Mouse (Mus musculus) forebrain, embryonic 10.5 days (tissue): ENCODE results near the gene Cdc42bpa. TPM values are rescaled to one million over a fixed set of nuclear protein-coding genes. Genes with fewer than 3 reads are reported as not detected.

Experiments used
- DNase-seq: peaks from one replicate; pipeline ENCODE4 v3.0.0-alpha.2; 2017; ENCODE audit warnings: low spot score; ENCODE audit errors: extremely low spot score
- H3K27ac ChIP-seq: fragments of 300-500 bp; sonication (generic); 2 replicates; pipeline ENCODE4 v1.5.1; 2016; ENCODE audit warnings: mild to moderate bottlenecking
- H3K27me3 ChIP-seq: fragments of 300-500 bp; sonication (generic); 2 replicates; pipeline ENCODE4 v1.6.1; 2016; ENCODE audit warnings: mild to moderate bottlenecking; ENCODE audit not compliant: poor library complexity, severe bottlenecking
- H3K36me3 ChIP-seq: fragments of 300-500 bp; sonication (generic); replicated peaks from 2 replicates; pipeline ENCODE4 v1.6.1; 2016; ENCODE audit warnings: mild to moderate bottlenecking, moderate library complexity
- H3K4me1 ChIP-seq: fragments of 300-500 bp; sonication (generic); 2 replicates; pipeline ENCODE4 v1.6.1; 2016
- H3K4me3 ChIP-seq: fragments of 300-500 bp; sonication (generic); 2 replicates; pipeline ENCODE4 v1.5.1; 2016; ENCODE audit warnings: mild to moderate bottlenecking, moderate library complexity
- H3K9me3 ChIP-seq: fragments of 300-500 bp; sonication (generic); 2 replicates; pipeline ENCODE4 v1.6.1; 2016; ENCODE audit warnings: mild to moderate bottlenecking, moderate library complexity
- WGBS: fragments of 180-500 bp; shearing (Covaris S2); methylation state at CpG from one replicate; pipeline ENCODE4 v1.1.7; 2016; 5-methylcytosine and 5-hydroxymethylcytosine counted together
- polyA plus RNA-seq: library from polyadenylated mRNA; unstranded; fragments of >200 nt; fragmentation: Nextera tagmentation; extraction: Ambion mirVana; gene quantifications from 2 replicates; pipeline ENCODE4 v1.2.1, GENCODE M21; 2016

Cdc42bpa gene
- polyA plus RNA-seq, 1 experiment from 2014 or later, result 12.2 TPM

DNA sequence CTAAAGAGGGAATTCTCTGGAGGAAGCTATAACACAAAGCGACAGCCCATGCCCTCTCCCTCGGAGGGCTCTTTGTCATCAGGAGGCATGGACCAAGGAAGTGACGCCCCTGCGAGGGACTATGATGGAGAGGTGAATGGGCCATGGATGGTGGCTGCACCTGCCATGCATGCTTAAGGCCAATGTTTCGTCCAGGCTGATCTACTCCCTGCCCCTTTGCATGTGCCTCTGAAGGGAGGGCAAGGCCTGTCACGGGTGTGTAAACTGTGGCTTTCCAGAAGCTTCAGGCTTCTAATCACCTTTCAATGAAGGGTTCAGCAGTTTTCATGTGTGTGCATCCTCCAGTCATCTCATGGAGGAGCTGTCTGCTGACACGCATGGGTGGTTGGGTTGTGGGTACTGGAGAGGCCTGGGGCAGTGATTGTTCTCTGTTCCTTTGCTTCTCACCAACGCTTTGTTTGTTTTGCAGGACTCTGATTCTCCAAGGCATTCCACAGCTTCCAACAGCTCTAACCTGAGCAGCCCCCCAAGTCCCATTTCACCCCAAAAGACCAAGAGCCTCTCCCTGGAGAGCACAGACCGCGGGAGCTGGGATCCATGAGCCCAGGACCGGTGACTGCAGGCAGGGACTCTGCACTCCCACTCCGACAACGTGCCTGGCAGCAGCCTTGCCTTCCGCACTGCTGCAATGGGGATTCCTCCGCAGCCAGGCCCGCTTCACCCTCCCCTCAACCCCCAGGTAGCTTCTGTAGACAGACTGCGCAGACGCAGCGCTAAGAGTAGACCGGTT is 201.5 kb downstream of the Cdc42bpa start:
- H3K27me3 ChIP-seq, result no peaks in the 10 kb centered on the region
- 0 out of 2 replicates have a peak, but pooled peaks cover 3% of the 10 kb centered on the region for H3K4me1 ChIP-seq
- peaks cover 33% of the 10 kb centered on the region for H3K36me3 ChIP-seq
- 92% methylated on average over 20 of the region's 20 CpGs for WGBS
- H3K27ac ChIP-seq, result no peak overlapping the region
- H3K4me3 ChIP-seq, result no peak overlapping the region
- no peak for DNase-seq
- H3K9me3 ChIP-seq, result no peaks in the 10 kb centered on the region

DNA sequence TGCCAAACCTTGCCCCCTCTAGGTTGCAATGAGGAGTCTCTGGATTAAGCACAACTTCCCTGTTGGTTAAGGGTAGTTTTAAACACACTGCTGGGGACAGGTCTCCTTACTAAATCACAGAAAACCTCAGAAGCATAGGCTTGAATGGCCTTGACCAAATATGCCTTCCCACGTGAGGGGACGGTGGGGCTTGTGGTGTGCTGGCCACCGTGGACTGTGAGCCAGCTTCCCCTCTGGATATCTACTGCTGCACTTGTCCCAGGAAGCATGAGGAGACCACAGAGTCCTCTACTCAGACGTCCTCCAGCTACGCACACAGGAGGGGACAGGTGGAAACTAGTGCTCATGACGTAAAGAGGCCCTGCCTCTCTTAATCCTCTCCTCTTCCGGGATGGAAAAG is 202.7 kb downstream of the Cdc42bpa start:
- 85% methylated on average over 7 of the region's 7 CpGs for WGBS
- Histone ChIP-seq H3K4me1 (0 out of 2 replicates have a peak, but pooled peaks cover 3% of the 10 kb centered on the region), H3K9me3 (no peaks in the 10 kb centered on the region)

DNA sequence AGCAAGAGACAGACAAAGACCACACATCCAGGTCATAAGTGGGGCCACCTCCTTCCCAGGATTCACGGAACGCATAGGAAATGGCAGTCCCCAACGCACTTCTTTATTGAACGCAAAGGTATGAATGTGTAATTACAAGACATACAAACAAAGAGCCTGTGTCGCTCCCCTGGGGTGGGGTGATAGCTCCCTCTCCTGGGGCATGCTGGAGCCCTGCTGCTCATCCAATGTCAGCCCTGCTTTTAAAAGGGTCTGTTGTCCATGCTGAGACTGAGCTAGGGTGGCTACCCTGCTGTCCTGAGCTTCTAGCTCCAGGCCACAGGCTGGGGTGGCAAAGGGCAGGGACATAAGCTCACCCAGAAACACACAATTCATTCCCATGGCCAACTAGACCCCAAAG is 206.3 kb downstream of the Cdc42bpa start:
- H3K4me1 ChIP-seq, result 0 out of 2 replicates have a peak, but pooled peaks cover 3% of the 10 kb centered on the region
- no peaks in the 10 kb centered on the region for H3K9me3 ChIP-seq
- no peak overlapping the region for H3K27ac ChIP-seq
- WGBS, result 85% methylated on average over 5 of the region's 5 CpGs
- H3K36me3 ChIP-seq, result peaks cover 20% of the 10 kb centered on the region
- H3K4me3 ChIP-seq, result no peak overlapping the region
- no peaks in the 10 kb centered on the region for H3K27me3 ChIP-seq
- DNase-seq, result no peak

More for the DNA sequence above, 202.7 kb downstream of the Cdc42bpa start:
- DNase-seq, result no peak
- H3K27ac ChIP-seq, result no peak overlapping the region
- H3K4me3 ChIP-seq, result no peak overlapping the region
- H3K36me3 ChIP-seq, result peaks cover 33% of the 10 kb centered on the region
- no peaks in the 10 kb centered on the region for H3K27me3 ChIP-seq

DNA sequence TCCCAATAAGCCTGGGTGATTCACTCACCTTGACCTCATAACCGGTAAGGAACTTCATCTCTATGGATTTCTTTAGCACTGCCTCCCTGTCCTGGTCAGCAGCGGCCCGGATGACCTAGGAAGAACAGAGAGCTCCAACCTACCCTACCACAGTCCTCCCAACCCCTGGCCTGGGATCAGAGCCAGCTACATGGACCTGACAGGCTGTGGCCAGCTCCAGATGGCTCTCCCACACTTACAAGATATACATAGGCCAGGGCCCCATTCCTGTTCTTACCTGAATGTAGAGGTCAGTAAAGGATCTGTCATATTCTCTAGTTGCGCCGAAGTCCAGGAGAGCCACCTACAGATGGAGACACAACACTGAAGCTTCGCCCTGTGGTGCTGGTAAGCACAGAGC is 208.0 kb downstream of the Cdc42bpa start:
- no peak for DNase-seq
- Histone ChIP-seq H3K9me3 (no peaks in the 10 kb centered on the region), H3K27me3 (no peaks in the 10 kb centered on the region), H3K4me1 (0 out of 2 replicates have a peak, but pooled peaks cover 3% of the 10 kb centered on the region), H3K36me3 (peaks cover 3% of the 10 kb centered on the region; the same call in 1 of the 2 replicates), H3K4me3 (no peak overlapping the region), H3K27ac (no peak overlapping the region)
- WGBS, result 93% methylated on average over 6 of the region's 6 CpGs

DNA sequence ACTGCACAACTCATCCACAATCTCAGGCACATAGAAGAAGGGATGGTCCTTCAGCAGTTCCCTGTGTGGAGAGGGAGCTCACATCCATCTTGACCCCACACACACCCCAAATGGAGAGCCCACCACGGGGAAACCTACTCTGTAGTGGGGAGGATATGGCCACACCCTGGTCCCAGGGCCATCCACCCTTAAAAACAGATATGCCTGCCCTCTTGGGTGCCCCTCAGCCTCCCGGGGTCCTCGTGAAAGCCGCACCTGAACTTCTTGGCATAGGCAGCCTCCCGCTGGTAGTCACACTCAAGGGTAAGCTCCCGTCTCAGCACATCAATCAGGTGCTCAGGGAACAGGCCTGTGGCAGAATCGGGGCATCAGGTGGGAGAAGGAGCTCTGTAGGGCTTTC is 208.9 kb downstream of the Cdc42bpa start:
- DNase-seq, result no peak
- Histone ChIP-seq H3K9me3 (no peaks in the 10 kb centered on the region), H3K27me3 (no peaks in the 10 kb centered on the region), H3K27ac (no peak overlapping the region), H3K4me3 (no peak overlapping the region), H3K36me3 (no peaks in the 10 kb centered on the region), H3K4me1 (0 out of 2 replicates have a peak, but pooled peaks cover 3% of the 10 kb centered on the region)
- WGBS, result 88% methylated on average over 7 of the region's 7 CpGs

DNA sequence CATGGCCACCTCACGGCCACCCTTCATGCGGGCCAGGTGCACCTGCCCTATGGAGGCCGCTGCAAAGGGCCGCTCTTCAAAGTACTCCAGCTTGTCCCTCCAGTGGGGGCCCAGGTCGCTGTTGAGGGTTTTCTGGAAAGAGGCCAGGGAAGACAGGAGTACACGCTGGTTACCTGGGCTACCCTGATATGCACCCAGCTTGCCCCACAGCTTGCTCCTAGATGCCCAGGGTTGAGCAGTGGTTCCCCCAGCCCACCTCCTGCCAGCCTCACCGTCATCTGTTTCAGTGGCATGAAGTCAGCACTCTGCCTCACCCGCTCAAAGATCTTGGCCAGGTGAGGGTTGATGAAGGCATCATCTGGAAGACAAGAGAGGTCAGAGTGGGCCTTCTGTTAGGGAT is 209.8 kb downstream of the Cdc42bpa start:
- 95% methylated on average over 8 of the region's 8 CpGs for WGBS
- H3K4me3 ChIP-seq, result no peak overlapping the region
- no peak for DNase-seq

DNA sequence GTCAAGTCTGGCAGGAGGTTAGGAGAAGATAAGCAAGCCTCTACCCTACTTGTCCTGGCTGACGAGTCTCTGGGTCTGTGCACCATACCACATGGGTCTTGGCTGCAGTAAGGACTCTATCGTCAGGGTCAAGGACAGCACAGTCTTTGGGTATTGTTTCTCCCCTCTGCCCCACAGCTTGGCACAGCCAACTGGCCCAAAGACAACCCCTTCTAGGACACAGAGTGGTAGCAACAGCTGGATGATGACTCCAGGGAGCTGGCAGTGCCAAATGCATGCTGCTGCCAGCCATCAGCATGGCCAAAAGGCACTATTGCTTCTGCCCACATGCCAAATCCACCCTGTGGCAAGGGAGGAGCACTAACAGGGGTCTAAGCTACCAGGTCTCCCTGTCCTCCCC is 211.6 kb downstream of the Cdc42bpa start:
- Histone ChIP-seq H3K4me3 (no peak overlapping the region), H3K27ac (no peak overlapping the region), H3K9me3 (no peaks in the 10 kb centered on the region), H3K36me3 (no peaks in the 10 kb centered on the region), H3K27me3 (no peaks in the 10 kb centered on the region), H3K4me1 (no peaks in the 10 kb centered on the region)
- 85% methylated on average over 2 of the region's 2 CpGs for WGBS
- DNase-seq, result no peak

More for the DNA sequence above, 209.8 kb downstream of the Cdc42bpa start:
- H3K36me3 ChIP-seq, result no peaks in the 10 kb centered on the region
- H3K4me1 ChIP-seq, result 0 out of 2 replicates have a peak, but pooled peaks cover 3% of the 10 kb centered on the region
- H3K27me3 ChIP-seq, result no peaks in the 10 kb centered on the region
- H3K9me3 ChIP-seq, result no peaks in the 10 kb centered on the region
- no peak overlapping the region for H3K27ac ChIP-seq

DNA sequence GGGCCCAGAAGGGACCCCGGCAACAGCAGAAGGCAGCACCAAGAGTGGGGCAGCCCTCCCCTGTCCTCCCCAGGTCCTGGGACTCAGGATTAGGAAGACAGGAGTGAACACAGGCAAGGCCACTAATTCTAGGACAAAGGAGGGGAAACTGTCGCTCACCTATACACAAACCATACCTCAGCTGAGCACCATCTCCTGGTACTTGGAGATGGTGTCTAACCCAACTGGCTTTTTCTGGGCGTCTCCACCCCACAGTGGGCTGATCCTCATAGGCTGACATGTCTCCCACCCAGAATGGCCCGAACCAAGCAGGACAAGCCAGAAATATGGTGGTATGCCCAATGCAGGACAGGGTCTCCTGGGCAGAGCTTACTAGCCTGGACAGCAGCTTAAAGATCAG is 212.3 kb downstream of the Cdc42bpa start:
- Histone ChIP-seq H3K4me1 (no peaks in the 10 kb centered on the region), H3K27me3 (no peaks in the 10 kb centered on the region), H3K27ac (no peak overlapping the region), H3K4me3 (no peak overlapping the region), H3K9me3 (no peaks in the 10 kb centered on the region), H3K36me3 (no peaks in the 10 kb centered on the region)
- 89% methylated on average over 4 of the region's 4 CpGs for WGBS
- DNase-seq, result no peak

DNA sequence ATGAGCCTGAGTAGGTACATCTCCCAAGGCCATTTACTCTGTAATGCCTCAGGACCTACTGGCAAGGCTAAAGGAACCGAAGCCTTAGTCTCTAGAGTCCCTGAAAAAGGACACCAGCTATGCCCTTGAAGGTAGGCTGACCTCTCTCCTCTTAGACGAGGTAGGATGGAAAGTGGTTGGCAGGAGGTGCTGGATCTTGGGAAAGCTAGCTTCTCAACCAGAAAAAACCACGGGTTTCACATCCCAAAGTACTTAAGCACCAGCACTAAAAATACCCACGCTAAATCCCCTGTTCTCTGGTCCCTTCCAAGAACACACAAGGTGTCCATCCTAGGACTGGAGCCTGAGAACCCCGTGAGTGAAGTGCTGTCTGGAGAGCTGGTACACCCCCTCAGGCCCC is 212.7 kb downstream of the Cdc42bpa start:
- Histone ChIP-seq H3K4me3 (no peak overlapping the region), H3K36me3 (no peaks in the 10 kb centered on the region), H3K27ac (no peak overlapping the region), H3K4me1 (no peaks in the 10 kb centered on the region), H3K9me3 (no peaks in the 10 kb centered on the region), H3K27me3 (no peaks in the 10 kb centered on the region)
- WGBS, result 85% methylated on average over 5 of the region's 5 CpGs
- no peak for DNase-seq

DNA sequence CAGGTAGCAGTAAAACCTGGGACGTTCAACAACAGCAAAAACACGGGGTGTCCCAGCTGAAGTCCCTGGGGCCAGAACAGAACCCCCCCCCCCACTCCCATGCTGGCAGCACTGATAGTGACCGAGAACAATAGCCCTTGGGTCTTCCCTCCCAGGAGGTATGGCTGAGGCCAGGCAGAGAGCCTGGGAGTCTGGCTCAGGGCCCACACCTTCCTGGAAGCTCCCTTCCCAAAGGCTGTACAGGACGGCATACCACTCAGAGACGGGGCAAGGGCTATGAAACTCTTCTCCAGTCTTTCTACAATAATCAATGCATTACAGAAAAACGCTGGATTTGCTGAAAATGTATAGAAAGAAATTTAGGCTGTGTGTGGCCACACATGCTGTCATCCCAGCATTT is 214.4 kb downstream of the Cdc42bpa start:
- Histone ChIP-seq H3K36me3 (no peaks in the 10 kb centered on the region), H3K27me3 (no peaks in the 10 kb centered on the region), H3K4me1 (no peaks in the 10 kb centered on the region), H3K4me3 (no peak overlapping the region), H3K9me3 (no peaks in the 10 kb centered on the region), H3K27ac (no peak overlapping the region)
- 68% methylated on average over 6 of the region's 6 CpGs for WGBS
- DNase-seq, result no peak

DNA sequence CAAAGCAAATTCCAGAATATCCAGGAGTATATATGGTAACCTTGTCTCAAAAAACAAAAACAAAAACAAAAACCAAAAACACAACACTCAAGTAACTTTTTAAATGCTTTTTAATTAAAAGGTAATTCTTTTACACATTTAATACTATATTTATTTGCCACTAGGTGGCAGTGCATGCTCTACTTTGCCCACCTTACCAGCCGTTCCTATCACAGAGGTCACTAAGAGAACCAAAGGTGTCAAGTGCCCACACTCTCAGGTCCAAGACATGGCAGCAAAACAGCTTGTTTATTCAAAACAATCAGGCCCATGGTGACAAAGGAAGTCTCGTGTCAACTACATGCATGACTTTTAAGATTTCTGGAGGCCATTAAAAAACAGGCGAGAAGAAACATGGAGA is 214.9 kb downstream of the Cdc42bpa start:
- no peaks in the 10 kb centered on the region for H3K4me1 ChIP-seq
- H3K9me3 ChIP-seq, result no peaks in the 10 kb centered on the region
- DNase-seq, result no peak
- H3K27ac ChIP-seq, result no peak overlapping the region
- no peaks in the 10 kb centered on the region for H3K36me3 ChIP-seq
- no peak overlapping the region for H3K4me3 ChIP-seq
- no peaks in the 10 kb centered on the region for H3K27me3 ChIP-seq
- 43% methylated on average over 3 of the region's 3 CpGs for WGBS

DNA sequence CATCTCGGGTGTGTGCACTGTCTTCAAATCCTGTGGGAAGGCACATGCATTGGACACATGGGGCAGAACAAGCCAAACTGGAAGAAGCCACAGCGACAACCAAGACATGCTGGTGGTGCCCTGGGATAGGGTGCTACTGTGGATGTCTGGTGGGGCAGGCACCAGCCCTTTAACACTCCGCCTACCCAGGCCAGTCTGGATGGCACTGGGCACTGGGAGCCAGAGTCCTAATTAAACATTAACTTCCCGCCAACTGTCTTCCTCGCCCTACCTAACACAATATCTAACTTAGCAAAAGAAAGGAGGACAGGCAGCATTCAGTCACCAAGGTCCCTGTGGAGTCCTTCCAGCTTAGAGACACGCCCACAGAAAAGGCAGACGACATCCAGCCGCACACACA is 215.4 kb downstream of the Cdc42bpa start:
- no peak for DNase-seq
- Histone ChIP-seq H3K9me3 (no peaks in the 10 kb centered on the region), H3K4me1 (no peaks in the 10 kb centered on the region), H3K27ac (no peak overlapping the region), H3K4me3 (no peak overlapping the region), H3K27me3 (no peaks in the 10 kb centered on the region), H3K36me3 (no peaks in the 10 kb centered on the region)
- 69% methylated on average over 8 of the region's 8 CpGs for WGBS

DNA sequence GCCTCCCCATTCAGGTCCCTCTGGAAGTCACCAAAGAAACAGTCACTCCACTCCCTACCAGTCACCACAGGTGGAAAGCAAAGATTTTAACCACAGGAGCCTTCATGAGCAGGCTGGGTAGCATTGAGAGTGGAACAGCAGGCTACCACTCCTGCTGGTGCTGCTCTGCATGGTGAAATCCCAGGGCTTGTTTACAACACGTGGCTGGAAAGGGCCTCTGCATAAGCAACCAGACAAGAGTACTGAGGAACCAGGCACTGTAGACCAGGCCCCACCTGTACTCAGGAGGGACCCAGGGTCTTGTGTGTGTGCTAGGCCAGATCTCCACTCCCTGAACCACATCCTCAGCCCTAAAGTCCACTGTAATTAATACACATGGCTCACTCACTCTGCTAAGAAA is 216.5 kb downstream of the Cdc42bpa start:
- Histone ChIP-seq H3K4me3 (no peak overlapping the region), H3K9me3 (no peaks in the 10 kb centered on the region), H3K27ac (no peak overlapping the region), H3K36me3 (no peaks in the 10 kb centered on the region), H3K4me1 (no peaks in the 10 kb centered on the region), H3K27me3 (no peaks in the 10 kb centered on the region)
- WGBS, result 16% methylated on average over 1 of the region's 1 CpGs
- DNase-seq, result no peak
